Mouse (Mus musculus) hindbrain, embryonic 14.5 days (tissue): ENCODE results near the gene N4bp2l2. TPM values are rescaled to one million over a fixed set of nuclear protein-coding genes. Genes with fewer than 3 reads are reported as not detected.

Source experiments
- ATAC-seq: fragments of 200-750 bp; cut with Nextera tagmentation; 2 replicates; pipeline ENCODE4 v1.8.0; 2017; ENCODE audit warnings: moderate number of reproducible peaks, mild to moderate bottlenecking, moderate TSS enrichment, moderate library complexity; ENCODE audit not compliant: low FRiP score
- DNase-seq: peaks from one replicate; pipeline ENCODE4 v3.0.0-alpha.2; 2015; ENCODE audit warnings: low spot score
- H3K27ac ChIP-seq: fragments of 300-500 bp; sonication (generic); 2 replicates; pipeline ENCODE4 v1.5.1; 2014; ENCODE audit warnings: mild to moderate bottlenecking, moderate library complexity
- H3K27me3 ChIP-seq: fragments of 300-500 bp; sonication (generic); 2 replicates; pipeline ENCODE4 v1.6.1; 2014; ENCODE audit warnings: mild to moderate bottlenecking, low read length, mixed read lengths; ENCODE audit not compliant: control insufficient read depth, insufficient read depth
- H3K36me3 ChIP-seq: fragments of 300-500 bp; sonication (generic); replicated peaks from 2 replicates; pipeline ENCODE4 v1.6.1; 2014; ENCODE audit not compliant: control insufficient read depth, insufficient read depth
- H3K4me1 ChIP-seq: fragments of 300-500 bp; sonication (generic); replicated peaks from 2 replicates; pipeline ENCODE4 v1.6.1; 2014; ENCODE audit warnings: antibody characterized with exemption, low read length, mixed read lengths; ENCODE audit not compliant: control insufficient read depth, insufficient read depth
- H3K4me2 ChIP-seq: fragments of 300-500 bp; sonication (generic); replicated peaks from 2 replicates; pipeline ENCODE4 v1.6.1; 2014; ENCODE audit warnings: mild to moderate bottlenecking, moderate library complexity
- H3K4me3 ChIP-seq: fragments of 300-500 bp; sonication (generic); replicated peaks from 2 replicates; pipeline ENCODE4 v1.5.1; 2014; ENCODE audit warnings: mild to moderate bottlenecking, low read length
- H3K9ac ChIP-seq: fragments of 300-500 bp; sonication (generic); 2 replicates; pipeline ENCODE4 v1.6.1; 2014
- H3K9me3 ChIP-seq: fragments of 300-500 bp; sonication (generic); 2 replicates; pipeline ENCODE4 v1.6.1; 2016; ENCODE audit warnings: low read length; ENCODE audit not compliant: control insufficient read depth
- WGBS: fragments of 180-500 bp; shearing (Covaris S2); extraction: QIAGEN DNeasy Blood & Tissue Kit; methylation state at CpG from one replicate; pipeline ENCODE4 v1.1.7; 2014; 5-methylcytosine and 5-hydroxymethylcytosine counted together
- polyA plus RNA-seq: library from polyadenylated mRNA; unstranded; fragments of >200 nt; fragmentation: Nextera tagmentation; extraction: Ambion mirVana; gene quantifications from 2 replicates; pipeline ENCODE4 v1.2.1, GENCODE M21; 2014

The N4bp2l2 gene
- polyA plus RNA-seq, 1 experiment from 2014 or later: 32.3 TPM

GRCm38 (mm10) chr5:150594649-150595339 is 71.2 kb downstream of the N4bp2l2 start:
- H3K4me3 ChIP-seq: peak overlapping the region; percentile 88
- no peaks in the 10 kb centered on the region; the same call in 1 of the 2 replicates for H3K36me3 ChIP-seq
- WGBS: 7% methylated on average over 17 of the region's 17 CpGs
- peak overlapping the region; percentile 72 for H3K9ac ChIP-seq
- peak overlapping the region; percentile 95 for H3K4me2 ChIP-seq
- H3K27ac ChIP-seq: no peak overlapping the region
- H3K27me3 ChIP-seq: peaks cover 23% of the 10 kb centered on the region
- DNase-seq (no peak), ATAC-seq (peak; percentile 68; the same call in 1 of the 2 replicates)
- peaks cover 12% of the 10 kb centered on the region for H3K4me1 ChIP-seq
- H3K9me3 ChIP-seq: no peaks in the 10 kb centered on the region

GRCm38 (mm10) chr5:150593756-150594648 is 72.0 kb downstream of the N4bp2l2 start:
- Histone ChIP-seq H3K4me3 (peak overlapping the region; percentile 88), H3K27me3 (peaks cover 23% of the 10 kb centered on the region), H3K9ac (peak overlapping the region; percentile 72), H3K4me1 (peaks cover 12% of the 10 kb centered on the region), H3K4me2 (peak overlapping the region; percentile 95), H3K36me3 (no peaks in the 10 kb centered on the region; the same call in 1 of the 2 replicates), H3K27ac (peak overlapping the region; percentile 48; the same call in 1 of the 2 replicates), H3K9me3 (no peaks in the 10 kb centered on the region)
- WGBS: under 1% methylated on average over 84 of the region's 102 CpGs
- DNase-seq (peak; percentile 48), ATAC-seq (peak; percentile 85)

GRCm38 (mm10) chr5:150592904-150593755 is 72.9 kb downstream of the N4bp2l2 start:
- ATAC-seq: peak; percentile 29
- peaks cover 12% of the 10 kb centered on the region for H3K4me1 ChIP-seq
- peak; percentile 26 for DNase-seq
- H3K27ac ChIP-seq: peak overlapping the region; percentile 48; the same call in 1 of the 2 replicates
- H3K4me2 ChIP-seq: peak overlapping the region; percentile 95
- H3K27me3 ChIP-seq: peaks cover 23% of the 10 kb centered on the region
- no peaks in the 10 kb centered on the region; the same call in 1 of the 2 replicates for H3K36me3 ChIP-seq
- H3K9me3 ChIP-seq: no peaks in the 10 kb centered on the region
- H3K9ac ChIP-seq: peak overlapping the region; percentile 72
- H3K4me3 ChIP-seq: peak overlapping the region; percentile 88
- 11% methylated on average over 39 of the region's 40 CpGs for WGBS

DNA sequence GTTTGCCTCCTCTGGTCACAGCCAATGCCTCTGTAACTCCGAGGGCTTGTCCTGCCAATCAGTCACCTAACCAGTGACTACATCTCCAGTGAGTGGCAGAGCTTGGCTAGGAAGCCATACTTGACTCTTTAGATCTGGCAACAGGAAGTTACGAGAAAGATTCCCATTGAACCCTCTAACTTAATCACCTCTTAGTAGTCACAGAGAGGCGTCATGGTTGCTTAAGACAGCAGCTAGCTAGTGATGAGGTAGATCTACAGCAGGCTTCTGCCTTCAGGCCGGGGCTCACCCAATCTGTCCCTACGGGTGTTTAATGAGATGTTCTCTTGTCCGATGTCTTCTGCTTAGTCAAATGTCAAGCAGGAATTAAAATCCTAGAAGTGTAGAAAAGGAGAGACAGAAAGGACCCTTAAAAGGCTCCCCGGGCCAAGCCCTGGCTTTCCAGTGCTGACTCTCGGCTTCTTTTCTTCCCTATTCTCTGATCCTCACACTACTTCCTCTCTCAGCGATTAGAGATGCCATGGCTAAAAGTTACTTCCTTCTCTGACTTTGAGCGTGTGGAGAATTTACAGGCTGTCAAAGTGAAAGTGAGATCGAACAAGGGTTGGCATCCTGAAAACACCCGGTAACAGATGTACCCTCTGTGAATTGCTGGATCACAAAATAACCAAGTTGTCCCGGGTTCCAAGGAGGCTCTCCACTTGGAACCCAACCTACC is 73.6 kb downstream of the N4bp2l2 start:
- no peak for DNase-seq

DNA sequence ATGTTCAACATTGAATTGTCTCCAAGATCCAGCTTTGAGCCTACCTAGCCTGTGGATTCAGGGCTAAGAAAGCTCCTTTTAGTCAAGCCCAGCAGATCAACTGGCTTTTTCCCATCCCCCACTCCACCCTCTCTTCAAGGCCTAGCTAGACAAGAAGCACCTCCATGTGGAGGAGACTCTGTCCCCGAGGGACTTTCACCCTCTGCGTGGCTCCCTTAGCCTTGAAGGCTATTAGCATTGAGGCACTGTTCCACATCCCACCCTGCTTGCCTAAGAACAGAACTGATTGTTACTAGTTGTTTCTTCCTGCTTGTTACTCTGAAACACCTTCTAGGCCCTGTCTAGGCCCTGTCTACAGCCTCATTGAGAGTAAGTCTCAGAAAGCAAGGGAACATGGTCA is 76.0 kb downstream of the N4bp2l2 start:
- Histone ChIP-seq H3K4me1 (peaks cover 12% of the 10 kb centered on the region), H3K4me3 (no peak overlapping the region), H3K4me2 (no peak overlapping the region), H3K9me3 (no peaks in the 10 kb centered on the region), H3K36me3 (no peaks in the 10 kb centered on the region; the same call in 1 of the 2 replicates), H3K27me3 (peaks cover 13% of the 10 kb centered on the region), H3K27ac (no peak overlapping the region), H3K9ac (no peak overlapping the region)
- DNase-seq (no peak), ATAC-seq (no peak)
- WGBS: 88% methylated on average over 2 of the region's 2 CpGs

More for the DNA sequence above, 73.6 kb downstream of the N4bp2l2 start:
- Histone ChIP-seq H3K9ac (0 out of 2 replicates have a peak overlapping the region, but pooled peaks have one; percentile 72), H3K4me1 (peaks cover 12% of the 10 kb centered on the region), H3K27ac (no peak overlapping the region), H3K4me3 (peak overlapping the region; percentile 88), H3K36me3 (no peaks in the 10 kb centered on the region; the same call in 1 of the 2 replicates), H3K4me2 (peak overlapping the region; percentile 95), H3K27me3 (peaks cover 23% of the 10 kb centered on the region), H3K9me3 (no peaks in the 10 kb centered on the region)
- WGBS: 79% methylated on average over 13 of the region's 13 CpGs
- ATAC-seq: no peak

- H3K9me3 ChIP-seq: no peaks in the 10 kb centered on the region
- no peaks in the 10 kb centered on the region for H3K27me3 ChIP-seq
- no peak overlapping the region for H3K9ac ChIP-seq
- DNase-seq (no peak), ATAC-seq (no peak)
- H3K27ac ChIP-seq: no peak overlapping the region
- no peaks in the 10 kb centered on the region for H3K4me1 ChIP-seq
- WGBS: 51% methylated on average over 6 of the region's 6 CpGs
- H3K4me2 ChIP-seq: no peak overlapping the region
- H3K36me3 ChIP-seq: no peaks in the 10 kb centered on the region
- no peak overlapping the region for H3K4me3 ChIP-seq
These were observed 81.7 kb downstream of the N4bp2l2 start for GRCm38 (mm10) chr5:150584337-150584729.

- Histone ChIP-seq H3K27ac (no peak overlapping the region), H3K9me3 (no peaks in the 10 kb centered on the region), H3K4me1 (no peaks in the 10 kb centered on the region), H3K36me3 (no peaks in the 10 kb centered on the region), H3K27me3 (no peaks in the 10 kb centered on the region), H3K4me3 (no peak overlapping the region), H3K9ac (no peak overlapping the region), H3K4me2 (no peak overlapping the region)
- ATAC-seq (no peak), DNase-seq (no peak)
- 82% methylated on average over 5 of the region's 5 CpGs for WGBS
These were observed 82.2 kb downstream of the N4bp2l2 start for GRCm38 (mm10) chr5:150583622-150584336.

DNA sequence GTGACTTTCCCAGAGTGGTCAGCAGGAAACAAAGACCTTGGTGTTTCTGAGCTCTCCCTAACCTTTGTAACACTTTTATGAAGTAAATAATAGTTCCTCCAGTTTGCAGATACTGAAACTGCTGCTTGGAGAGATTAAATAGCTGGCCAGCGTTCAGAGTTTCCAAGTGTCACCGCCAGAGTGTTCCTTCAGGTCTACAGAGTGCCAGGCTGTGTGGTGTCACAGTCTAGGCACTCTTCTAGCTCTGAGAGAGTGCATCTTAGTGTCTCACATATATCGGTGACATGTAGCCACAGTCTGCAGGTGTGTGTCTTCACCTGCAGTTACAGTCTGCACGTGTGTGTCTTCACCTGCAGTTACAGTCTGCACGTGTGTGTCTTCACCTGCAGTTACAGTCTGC is 82.8 kb downstream of the N4bp2l2 start:
- ATAC-seq (no peak), DNase-seq (no peak)
- H3K4me1 ChIP-seq: no peaks in the 10 kb centered on the region
- WGBS: 82% methylated on average over 5 of the region's 5 CpGs
- H3K36me3 ChIP-seq: no peaks in the 10 kb centered on the region
- H3K9ac ChIP-seq: no peak overlapping the region
- no peaks in the 10 kb centered on the region for H3K27me3 ChIP-seq
- H3K9me3 ChIP-seq: no peaks in the 10 kb centered on the region
- no peak overlapping the region for H3K4me2 ChIP-seq
- H3K4me3 ChIP-seq: no peak overlapping the region
- no peak overlapping the region for H3K27ac ChIP-seq
